Mouse (Mus musculus) inflammation-experienced regulatory T-cells (primary cell): Measurements from ENCODE around the gene Nqo1. TPM values are rescaled to one million over a fixed set of nuclear protein-coding genes. Genes with fewer than 3 reads are reported as not detected.

Experiments used
- polyA plus RNA-seq, 2 experiments: library from polyadenylated mRNA; unstranded; fragments of 100-300 nt; shearing (Covaris generic); gene quantifications; one replicate each; pipeline ENCODE4 v1.2.1; 2017

Nqo1 gene
- polyA plus RNA-seq = under 1 TPM; 0.31 to 0.83 TPM

GRCm38 (mm10) chr8:107403038-107403781 is at the start of gene Nqo1:
Gene Nqo1, minus strand, starts transcription at chr8:107403206.

GRCm38 (mm10) chr8:107435962-107436831 is 33.2 kb upstream of the Nqo1 start, which contains the start of gene Wwp2:
Gene Wwp2, plus strand, starts transcription at chr8:107436365.

GRCm38 (mm10) chr8:107424597-107425229 is 21.7 kb upstream of the Nqo1 start, which contains the start of gene Nob1:
Gene Nob1, minus strand, starts transcription at chr8:107425051.

Other genes with a start within 250 kb of the Nqo1 start
- gene Nfat5, start 109.7 kb downstream of the Nqo1 start, polyA plus RNA-seq = 10 to 100 TPM; 13.9 to 25.4 TPM
- 10 to 100 TPM; 56.1 to 95.8 TPM for gene Nob1, start 21.8 kb upstream of the Nqo1 start, polyA plus RNA-seq
- gene Wwp2, start 33.2 kb upstream of the Nqo1 start, polyA plus RNA-seq = 100 to 1,000 TPM in 1 of 2 experiments, 10 to 100 TPM in 1; 85.5 to 109 TPM
- gene Psmd7, start 185.3 kb upstream of the Nqo1 start, polyA plus RNA-seq = 100 to 1,000 TPM; 119 TPM